Mouse (Mus musculus) intestine, embryonic 15.5 days (tissue): ENCODE results near the gene Gm10409. TPM values are rescaled to one million over a fixed set of nuclear protein-coding genes. Genes with fewer than 3 reads are reported as not detected.
"Not testable (repeated sequence)": the region's sequence is repeated elsewhere in the genome, so short reads cannot be mapped to it uniquely, and the experiment has no call there.

Source experiments
- ATAC-seq: fragments of 200-750 bp; cut with Nextera tagmentation; 2 replicates; pipeline ENCODE4 v1.8.0; 2017; ENCODE audit warnings: moderate TSS enrichment, moderate library complexity
- H3K27ac ChIP-seq: fragments of 300-500 bp; sonication (generic); 2 replicates; pipeline ENCODE4 v1.5.1; 2015; ENCODE audit warnings: mild to moderate bottlenecking, inconsistent platforms
- H3K27me3 ChIP-seq: fragments of 300-500 bp; sonication (generic); replicated peaks from 2 replicates; pipeline ENCODE4 v1.6.1; 2015; ENCODE audit warnings: inconsistent platforms
- H3K36me3 ChIP-seq: fragments of 300-500 bp; sonication (generic); 2 replicates; pipeline ENCODE4 v1.6.1; 2015; ENCODE audit warnings: inconsistent platforms
- H3K4me1 ChIP-seq: fragments of 300-500 bp; sonication (generic); replicated peaks from 2 replicates; pipeline ENCODE4 v1.6.1; 2015; ENCODE audit warnings: inconsistent platforms
- H3K4me2 ChIP-seq: fragments of 300-500 bp; sonication (generic); replicated peaks from 2 replicates; pipeline ENCODE4 v1.6.1; 2015; ENCODE audit warnings: mild to moderate bottlenecking, inconsistent platforms
- H3K4me3 ChIP-seq: fragments of 300-500 bp; sonication (generic); replicated peaks from 2 replicates; pipeline ENCODE4 v1.5.1; 2015; ENCODE audit warnings: inconsistent platforms
- H3K9ac ChIP-seq: fragments of 300-500 bp; sonication (generic); 2 replicates; pipeline ENCODE4 v1.6.1; 2015; ENCODE audit warnings: inconsistent platforms
- H3K9me3 ChIP-seq: fragments of 300-500 bp; sonication (generic); 2 replicates; pipeline ENCODE4 v1.6.1; 2016; ENCODE audit warnings: inconsistent platforms
- WGBS: fragments of 180-500 bp; shearing (Covaris S2); methylation state at CpG from one replicate; pipeline ENCODE4 v1.1.7; 2015; 5-methylcytosine and 5-hydroxymethylcytosine counted together
- polyA plus RNA-seq: library from polyadenylated mRNA; unstranded; fragments of >200 nt; fragmentation: Nextera tagmentation; extraction: Ambion mirVana; gene quantifications from 2 replicates; pipeline ENCODE4 v1.2.1, GENCODE M21; 2015

Gm10409 gene
- polyA plus RNA-seq = 0.62 and 0.88 TPM in 2 replicates

DNA sequence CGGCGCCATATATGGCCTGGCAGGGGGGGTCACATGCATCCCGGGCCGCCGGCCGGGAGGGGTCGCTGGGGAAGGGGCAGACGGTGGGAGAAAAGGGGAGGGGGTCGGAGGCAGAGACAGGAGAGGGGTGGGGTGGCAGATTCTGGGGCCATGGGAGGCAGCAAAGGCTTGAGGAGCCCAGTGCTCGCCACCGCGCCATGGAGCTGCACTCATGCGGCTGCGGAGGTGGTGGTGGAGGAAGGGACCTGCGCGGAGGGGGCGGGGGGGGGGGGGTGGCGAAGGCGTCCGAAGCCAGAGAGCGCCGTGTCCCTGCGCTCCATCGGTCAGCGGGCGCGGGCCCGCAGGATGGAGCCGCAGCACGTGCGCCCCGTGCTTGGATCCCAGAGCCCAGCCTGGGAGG lies at the start of gene Gm10409:
Gene Gm10409 (plus strand): TSS at position 301 of the 400 bp plus-strand sequence.
- not testable (repeated sequence) for H3K9ac ChIP-seq, H3K4me3 ChIP-seq, H3K36me3 ChIP-seq, H3K27me3 ChIP-seq, H3K27ac ChIP-seq, H3K4me1 ChIP-seq, ATAC-seq, H3K4me2 ChIP-seq, H3K9me3 ChIP-seq
- no CpG with 5 or more reads among the region's 32 CpGs for WGBS

DNA sequence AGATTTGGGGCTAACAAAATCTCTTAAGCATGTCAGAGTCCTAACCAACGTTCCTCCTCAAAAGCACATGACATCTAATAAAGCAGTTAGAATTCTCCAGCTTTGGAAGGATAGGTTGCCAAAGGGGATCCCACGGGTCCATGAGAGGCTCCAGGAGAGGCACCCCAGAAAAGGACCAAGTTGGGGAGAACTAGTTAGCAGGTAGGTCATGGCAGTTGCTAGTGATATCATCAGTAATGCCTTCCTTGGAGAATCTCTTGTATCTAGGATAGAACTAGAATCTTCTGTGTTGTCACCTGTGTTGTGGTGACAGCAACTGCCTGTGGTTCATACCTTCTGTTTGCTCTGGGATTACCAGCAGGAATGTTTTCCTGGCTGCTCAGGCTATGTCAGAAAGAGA lies 17.6 kb upstream of the Gm10409 start, which contains the start of gene Gm10413:
Gene Gm10413 (plus strand): TSS at position 301 of the 400 bp plus-strand sequence.
- H3K27ac ChIP-seq, H3K4me1 ChIP-seq, H3K9ac ChIP-seq, H3K4me3 ChIP-seq, H3K36me3 ChIP-seq, H3K27me3 ChIP-seq, H3K9me3 ChIP-seq, H3K4me2 ChIP-seq, ATAC-seq: not testable (repeated sequence)
- WGBS = no CpG with 5 or more reads among the region's 2 CpGs

DNA sequence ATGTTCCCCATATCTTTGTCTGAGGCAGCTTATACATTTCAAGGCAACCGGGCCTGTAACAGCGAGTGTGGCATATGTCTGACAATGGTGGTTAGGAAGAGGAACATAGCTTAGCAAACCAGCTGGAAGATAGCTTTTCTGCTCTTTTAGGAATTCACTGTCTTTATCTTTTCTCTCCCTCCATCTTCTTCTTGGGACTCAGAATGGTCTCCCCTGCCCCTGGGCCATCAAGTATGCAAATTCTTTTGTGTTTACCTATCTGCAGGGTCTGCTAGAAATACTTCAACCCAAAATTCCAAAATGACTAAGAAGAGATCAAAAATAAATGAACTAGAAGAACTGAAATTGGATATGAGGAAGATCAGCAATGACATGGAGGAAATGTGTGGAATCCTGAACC lies 15.4 kb downstream of the Gm10409 start, which contains the start of gene Gm3005:
Gene Gm3005 (plus strand): TSS at position 301 of the 400 bp plus-strand sequence.
- WGBS = no CpG with 5 or more reads among the region's 2 CpGs
- not testable (repeated sequence) for H3K27me3 ChIP-seq, H3K9me3 ChIP-seq, H3K4me1 ChIP-seq, H3K4me3 ChIP-seq, H3K4me2 ChIP-seq, H3K9ac ChIP-seq, H3K27ac ChIP-seq, H3K36me3 ChIP-seq, ATAC-seq

DNA sequence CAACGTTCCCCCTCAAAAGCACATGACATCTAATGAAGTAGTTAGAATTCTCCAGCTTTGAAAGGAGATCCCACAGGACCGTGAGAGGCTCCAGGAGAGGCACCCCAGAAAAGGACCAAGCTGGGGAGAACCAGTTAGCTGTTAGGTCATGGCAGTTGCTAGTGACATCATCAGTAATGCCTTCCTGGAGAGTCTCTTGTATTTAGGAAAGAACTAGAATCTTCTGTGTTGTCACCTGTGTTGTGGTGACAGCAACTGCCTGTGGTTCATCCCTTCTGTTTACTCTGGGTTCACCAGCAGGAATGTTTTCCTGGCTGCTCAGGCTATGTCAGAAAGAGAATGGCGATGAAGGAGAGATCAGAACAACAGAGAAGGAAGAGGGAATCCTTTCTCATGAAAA lies 36.7 kb downstream of the Gm10409 start, which contains the start of gene Gm10408:
Gene Gm10408 (plus strand): TSS at position 301 of the 400 bp plus-strand sequence.
- H3K27ac ChIP-seq, H3K36me3 ChIP-seq, H3K9ac ChIP-seq, ATAC-seq, H3K9me3 ChIP-seq, H3K4me2 ChIP-seq, H3K4me3 ChIP-seq, H3K27me3 ChIP-seq, H3K4me1 ChIP-seq: not testable (repeated sequence)
- no CpG with 5 or more reads among the region's 3 CpGs for WGBS

Other genes starting within 250 kb of the Gm10409 start
- gene Gm5795, start 224.4 kb upstream of the Gm10409 start, polyA plus RNA-seq = not detected in 2 replicates
- gene D830030K20Rik, start 204.1 kb upstream of the Gm10409 start, polyA plus RNA-seq = 3.6 and 4.5 TPM in 2 replicates
- gene Gm2956, start 80.0 kb upstream of the Gm10409 start, polyA plus RNA-seq = not detected in 2 replicates
- gene Gm10413, start 17.5 kb upstream of the Gm10409 start, polyA plus RNA-seq = not detected in 2 replicates
- gene Gm3005, start 15.5 kb downstream of the Gm10409 start, polyA plus RNA-seq = 0.16 and 0.30 TPM in 2 replicates
- not detected in 2 replicates for gene Gm10408, start 36.8 kb downstream of the Gm10409 start, polyA plus RNA-seq
- not detected in 2 replicates for gene Gm3012, start 221.9 kb downstream of the Gm10409 start, polyA plus RNA-seq
- gene Gm3020, start 239.4 kb downstream of the Gm10409 start, polyA plus RNA-seq = 0.62 and 0.88 TPM in 2 replicates